Mouse (Mus musculus) ES-Bruce4 (cell line): ENCODE results near the gene Cul3. TPM values are rescaled to one million over a fixed set of nuclear protein-coding genes. Genes with fewer than 3 reads are reported as not detected.

ENCODE experiments used
- H3K27ac ChIP-seq: 2 replicates; pipeline ENCODE4 v1.5.1; 2012; ENCODE audit warnings: low read length, inconsistent platforms; ENCODE audit not compliant: insufficient read depth
- H3K27me3 ChIP-seq: 2 replicates; pipeline ENCODE4 v1.6.1; 2012; ENCODE audit warnings: mild to moderate bottlenecking, low read length, inconsistent platforms; ENCODE audit not compliant: control insufficient read depth, poor library complexity, insufficient read depth, severe bottlenecking
- H3K36me3 ChIP-seq: 2 replicates; pipeline ENCODE4 v1.6.1; 2012; ENCODE audit warnings: inconsistent platforms, mild to moderate bottlenecking, low read length, moderate library complexity; ENCODE audit not compliant: control insufficient read depth, poor library complexity, insufficient read depth, severe bottlenecking
- H3K4me1 ChIP-seq: one replicate; pipeline ENCODE4 v1.8.1; 2011; ENCODE audit warnings: low read length; ENCODE audit not compliant: control insufficient read depth, insufficient read depth
- H3K4me3 ChIP-seq: 2 replicates; pipeline ENCODE4 v1.5.1; 2011; ENCODE audit warnings: low read depth, mild to moderate bottlenecking, low read length
- H3K9ac ChIP-seq: 2 replicates; pipeline ENCODE4 v1.6.1; 2012; ENCODE audit warnings: low read depth, mild to moderate bottlenecking, inconsistent platforms; ENCODE audit not compliant: poor library complexity, severe bottlenecking
- H3K9me3 ChIP-seq: replicated peaks from 2 replicates; pipeline ENCODE4 v1.6.1; 2012; ENCODE audit warnings: mild to moderate bottlenecking, low read length, inconsistent platforms; ENCODE audit not compliant: control insufficient read depth, poor library complexity, insufficient read depth, severe bottlenecking
- CTCF ChIP-seq: IDR thresholded peaks from one replicate; pipeline ENCODE4 v1.8.1; 2011; ENCODE audit warnings: low read depth, low read length
- EP300 ChIP-seq: IDR thresholded peaks from 2 replicates; pipeline ENCODE4 v1.6.1; 2011; ENCODE audit warnings: low read depth, low read length; ENCODE audit not compliant: insufficient read depth
- POLR2A ChIP-seq: IDR thresholded peaks from one replicate; pipeline ENCODE4 v1.8.1; 2011; ENCODE audit warnings: low read length; ENCODE audit not compliant: insufficient read depth
- polyA plus RNA-seq: library from polyadenylated mRNA; stranded (reverse); fragments of >200 nt; gene quantifications from 2 replicates; pipeline ENCODE4 v1.2.4, GENCODE M21; 2011; ENCODE audit warnings: low read depth; ENCODE audit not compliant: missing spikeins, insufficient read depth, insufficient read length

Cul3 gene
- polyA plus RNA-seq, 1 experiment, result 196 TPM

- no peak overlapping the region for H3K4me3 ChIP-seq
- no peaks in the 10 kb centered on the region for H3K4me1 ChIP-seq
- no peak overlapping the region for H3K9ac ChIP-seq
- H3K27ac ChIP-seq, result no peak overlapping the region
- H3K36me3 ChIP-seq, result no peaks in the 10 kb centered on the region
- H3K9me3 ChIP-seq, result no peaks in the 10 kb centered on the region
- no peak for TF ChIP-seq CTCF
- TF ChIP-seq EP300, result no peak
- no peak for TF ChIP-seq POLR2A
- no peaks in the 10 kb centered on the region for H3K27me3 ChIP-seq
Observed at GRCm38 (mm10) chr1:80360038-80360608, 19.8 kb upstream of the Cul3 start.

GRCm38 (mm10) chr1:80340061-80340435 lies 232 bp downstream of the Cul3 start:
- no peaks in the 10 kb centered on the region; the same call in none of the 2 replicates for H3K36me3 ChIP-seq
- no peaks in the 10 kb centered on the region for H3K4me1 ChIP-seq
- no peak overlapping the region; the same call in 1 of the 2 replicates for H3K27ac ChIP-seq
- H3K4me3 ChIP-seq, result peak overlapping the region; percentile 79
- H3K9me3 ChIP-seq, result no peaks in the 10 kb centered on the region
- peak overlapping the region; percentile 100 for H3K9ac ChIP-seq
- H3K27me3 ChIP-seq, result no peaks in the 10 kb centered on the region
- TF ChIP-seq EP300 (no peak), CTCF (no peak), POLR2A (no peak)

- no peaks in the 10 kb centered on the region for H3K9me3 ChIP-seq
- no peak for TF ChIP-seq CTCF
- TF ChIP-seq POLR2A, result no peak
- no peak for TF ChIP-seq EP300
Observed at GRCm38 (mm10) chr1:80339425-80340021, 757 bp downstream of the Cul3 start.

GRCm38 (mm10) chr1:80338398-80338797 lies 1.9 kb downstream of the Cul3 start:
- peak overlapping the region; percentile 100; the same call in 1 of the 2 replicates for H3K9ac ChIP-seq
- no peak for TF ChIP-seq CTCF
- no peak for TF ChIP-seq POLR2A
- H3K4me3 ChIP-seq, result no peak overlapping the region
- no peaks in the 10 kb centered on the region for H3K4me1 ChIP-seq
- no peaks in the 10 kb centered on the region for H3K27me3 ChIP-seq
- no peaks in the 10 kb centered on the region for H3K9me3 ChIP-seq
- no peaks in the 10 kb centered on the region; the same call in none of the 2 replicates for H3K36me3 ChIP-seq
- no peak overlapping the region for H3K27ac ChIP-seq

More at GRCm38 (mm10) chr1:80339425-80340021, 757 bp downstream of the Cul3 start:
- H3K9ac ChIP-seq, result peak overlapping the region; percentile 100
- no peaks in the 10 kb centered on the region; the same call in none of the 2 replicates for H3K36me3 ChIP-seq
- H3K27me3 ChIP-seq, result no peaks in the 10 kb centered on the region
- H3K4me3 ChIP-seq, result peak overlapping the region; percentile 79
- no peaks in the 10 kb centered on the region for H3K4me1 ChIP-seq
- H3K27ac ChIP-seq, result no peak overlapping the region

- Histone ChIP-seq H3K9ac (no peak overlapping the region), H3K27ac (no peak overlapping the region), H3K36me3 (no peaks in the 10 kb centered on the region; the same call in none of the 2 replicates), H3K4me3 (no peak overlapping the region), H3K9me3 (no peaks in the 10 kb centered on the region), H3K27me3 (no peaks in the 10 kb centered on the region), H3K4me1 (no peaks in the 10 kb centered on the region)
- TF ChIP-seq POLR2A (no peak), EP300 (no peak), CTCF (no peak)
Observed at GRCm38 (mm10) chr1:80335726-80336368, 4.4 kb downstream of the Cul3 start.

- Histone ChIP-seq H3K9me3 (no peaks in the 10 kb centered on the region), H3K36me3 (no peaks in the 10 kb centered on the region; the same call in none of the 2 replicates), H3K27ac (no peak overlapping the region), H3K4me3 (no peak overlapping the region), H3K27me3 (no peaks in the 10 kb centered on the region), H3K4me1 (no peaks in the 10 kb centered on the region), H3K9ac (no peak overlapping the region)
- TF ChIP-seq POLR2A, result no peak
- TF ChIP-seq CTCF, result no peak
- no peak for TF ChIP-seq EP300
Observed at GRCm38 (mm10) chr1:80335118-80335517, 5.2 kb downstream of the Cul3 start.
